Mouse (Mus musculus): ENCODE measurements around the gene Atxn1l. TPM values are rescaled to one million over a fixed set of nuclear protein-coding genes. Genes with fewer than 3 reads are reported as not detected.

Atxn1l gene
- 13.4 and 20.6 TPM in 2 replicates for polyA plus RNA-seq (2012; rRNA removed; ENCODE audit: low replicate concordance)

GRCm38 (mm10) chr8:109737237-109738048 is at the start of gene Atxn1l:
Gene Atxn1l (minus strand): TSS chr8:109737739.

GRCm38 (mm10) chr8:109778280-109778977 is 40.9 kb upstream of the Atxn1l start, which contains the start of gene Ap1g1:
Gene Ap1g1 (plus strand): TSS chr8:109778554.

GRCm38 (mm10) chr8:109705320-109706075 is 32.0 kb downstream of the Atxn1l start, which contains the start of gene Zfp821:
Gene Zfp821 (plus strand): TSS chr8:109705546.

GRCm38 (mm10) chr8:109693146-109693900 is 44.2 kb downstream of the Atxn1l start, which contains the start of gene Ist1:
Gene Ist1 (minus strand): TSS chr8:109693260.

Other genes with a start within 250 kb of the Atxn1l start
- gene Pmfbp1, start 243.7 kb downstream of the Atxn1l start, polyA plus RNA-seq (2012; rRNA removed; ENCODE audit: low replicate concordance) = 0.04 and 0.05 TPM in 2 replicates
- gene Dhx38, start 171.9 kb downstream of the Atxn1l start, polyA plus RNA-seq (2012; rRNA removed; ENCODE audit: low replicate concordance) = 14.8 and 24.9 TPM in 2 replicates
- gene Txnl4b, start 171.8 kb downstream of the Atxn1l start, polyA plus RNA-seq (2012; rRNA removed; ENCODE audit: low replicate concordance) = 8.8 and 10.8 TPM in 2 replicates
- gene Hp, start 158.6 kb downstream of the Atxn1l start, polyA plus RNA-seq (2012; rRNA removed; ENCODE audit: low replicate concordance) = 528 and 3,384 TPM in 2 replicates
- 26.3 and 41.7 TPM in 2 replicates for gene Dhodh, start 129.1 kb downstream of the Atxn1l start, polyA plus RNA-seq (2012; rRNA removed; ENCODE audit: low replicate concordance)
- gene Pkd1l3, start 123.2 kb downstream of the Atxn1l start, polyA plus RNA-seq (2012; rRNA removed; ENCODE audit: low replicate concordance) = 0.13 TPM in 2 replicates
- gene Ist1, start 44.5 kb downstream of the Atxn1l start, polyA plus RNA-seq (2012; rRNA removed; ENCODE audit: low replicate concordance) = 53.4 and 62.6 TPM in 2 replicates
- gene Zfp821, start 32.2 kb downstream of the Atxn1l start, polyA plus RNA-seq (2012; rRNA removed; ENCODE audit: low replicate concordance) = 6.0 and 13.0 TPM in 2 replicates
- gene Ap1g1, start 40.8 kb upstream of the Atxn1l start, polyA plus RNA-seq (2012; rRNA removed; ENCODE audit: low replicate concordance) = 33.3 and 46.6 TPM in 2 replicates
- gene Phlpp2, start 130.8 kb upstream of the Atxn1l start, polyA plus RNA-seq (2012; rRNA removed; ENCODE audit: low replicate concordance) = 7.1 and 10.7 TPM in 2 replicates
- gene Marveld3, start 224.5 kb upstream of the Atxn1l start, polyA plus RNA-seq (2012; rRNA removed; ENCODE audit: low replicate concordance) = 4.6 TPM in 1 of 2 replicates, not detected in the other